Mouse (Mus musculus): ENCODE results near the gene Gja6.

Gja6 gene

GRCm38 (mm10) chrX:160906952-160907351 lies at the start of gene Gja6:
Gja6 (minus strand) TSS chrX:160907052.
- no peak for DNase-seq (ENCODE audit: low spot score)

DNA sequence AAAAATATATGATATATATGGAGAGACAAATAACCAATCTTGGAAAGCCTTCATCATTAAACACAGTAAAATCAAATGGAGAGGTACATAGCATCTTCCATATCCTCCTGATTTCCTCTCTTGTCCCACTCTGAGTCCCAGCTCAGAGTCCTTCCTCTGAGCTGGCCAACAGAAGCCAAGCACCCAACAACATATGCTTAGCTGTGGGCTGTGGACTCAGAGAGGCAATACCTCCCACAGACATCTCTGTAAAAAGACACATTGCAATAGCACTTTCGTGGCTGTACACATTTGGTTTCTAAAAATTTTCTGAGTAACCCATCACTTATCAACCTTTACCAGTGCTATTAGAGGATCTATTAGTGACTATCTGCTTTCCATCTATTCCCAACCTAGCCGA lies 42.7 kb upstream of the Gja6 start:
- DNase-seq (ENCODE audit: low spot score), result no peak

DNA sequence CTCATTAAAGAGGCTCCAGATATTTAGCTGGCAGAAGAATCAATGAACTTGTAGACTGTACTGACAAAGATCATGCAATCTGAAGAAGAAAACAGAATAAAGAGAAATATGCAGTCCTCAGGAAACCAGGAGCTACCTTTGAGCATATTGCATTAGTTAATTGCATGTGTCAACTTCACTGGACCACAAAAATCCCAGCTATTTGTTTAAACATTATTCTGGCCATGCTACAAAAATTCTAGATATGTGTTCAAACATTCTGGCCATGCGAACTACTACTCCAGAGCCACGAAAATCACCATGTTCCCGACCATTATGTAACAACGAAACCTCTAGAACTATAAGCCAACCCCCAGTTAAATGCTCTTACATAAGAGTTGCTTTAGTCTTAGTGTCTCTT lies 37.9 kb upstream of the Gja6 start:
- no peak for DNase-seq (ENCODE audit: low spot score)

DNA sequence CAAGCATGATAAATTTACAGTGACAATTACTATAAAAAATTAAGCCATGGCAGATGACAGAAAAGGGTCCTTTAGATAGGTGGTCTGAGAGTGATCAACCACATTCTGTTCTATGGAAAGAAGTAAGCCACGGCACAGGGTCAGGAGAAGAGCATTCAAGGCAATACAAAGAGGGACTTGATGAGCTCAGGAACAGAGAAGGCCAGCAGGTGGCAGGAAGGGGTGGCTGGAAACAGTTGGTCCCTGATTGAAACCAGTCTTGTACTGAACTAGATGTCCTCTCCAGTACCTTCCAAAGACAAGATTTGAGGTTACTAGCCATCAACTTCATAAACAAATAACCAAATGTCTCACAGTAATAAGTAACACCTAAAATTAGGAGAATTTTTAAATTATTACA lies 28.7 kb upstream of the Gja6 start:
- DNase-seq (ENCODE audit: low spot score), result no peak

DNA sequence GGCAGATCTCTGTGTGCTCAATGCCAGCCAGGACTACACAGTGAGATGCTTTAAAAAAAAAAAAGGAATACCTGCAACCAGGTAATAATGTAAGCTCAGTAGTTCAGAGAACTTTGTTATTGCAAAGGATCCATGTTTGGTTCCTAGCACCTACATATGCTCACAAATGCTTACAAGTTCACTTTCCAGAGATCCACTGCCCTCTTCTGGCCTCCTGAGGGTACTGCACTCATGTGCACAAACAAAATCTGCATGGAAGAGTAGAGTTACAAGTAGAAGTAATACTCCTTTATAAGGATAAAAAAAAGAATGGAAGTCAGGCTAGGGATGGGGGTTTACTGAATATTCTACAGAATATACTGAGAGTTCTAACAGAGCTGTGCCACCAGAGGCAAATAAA lies 23.8 kb upstream of the Gja6 start:
- DNase-seq (ENCODE audit: low spot score), result no peak

GRCm38 (mm10) chrX:160928870-160929269 lies 22.0 kb upstream of the Gja6 start:
- DNase-seq (ENCODE audit: low spot score), result no peak

DNA sequence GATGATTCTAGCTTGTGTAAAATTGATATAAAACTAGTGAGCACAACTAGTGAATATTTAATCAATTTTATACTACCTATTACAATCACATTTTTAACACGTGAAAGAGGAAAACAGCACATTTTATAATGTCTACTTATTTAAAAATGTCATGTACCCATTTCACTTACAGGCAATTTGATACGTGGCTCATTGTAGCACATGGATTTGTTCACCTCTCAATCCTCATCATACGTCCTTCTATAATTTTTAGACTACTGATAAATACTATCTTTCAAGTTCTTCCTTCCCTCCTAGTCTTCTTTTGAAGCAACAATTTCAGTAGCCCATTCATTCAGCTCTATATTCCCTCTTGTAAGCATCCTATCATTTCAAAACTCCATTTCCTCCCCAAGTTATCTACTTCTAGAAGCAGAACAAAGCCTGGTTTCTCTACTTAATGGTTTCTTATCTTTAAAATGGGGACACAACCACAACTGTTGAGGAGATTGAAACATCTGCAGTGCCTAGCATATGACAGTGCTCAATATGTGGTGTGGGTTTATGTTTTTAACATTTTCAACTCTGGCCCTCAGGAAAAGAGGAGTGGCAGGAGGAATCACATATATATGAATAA lies 12.3 kb upstream of the Gja6 start:
- no peak for DNase-seq (ENCODE audit: low spot score)

GRCm38 (mm10) chrX:160906477-160906876 lies 375 bp downstream of the Gja6 start:
- no peak for DNase-seq (ENCODE audit: low spot score)

DNA sequence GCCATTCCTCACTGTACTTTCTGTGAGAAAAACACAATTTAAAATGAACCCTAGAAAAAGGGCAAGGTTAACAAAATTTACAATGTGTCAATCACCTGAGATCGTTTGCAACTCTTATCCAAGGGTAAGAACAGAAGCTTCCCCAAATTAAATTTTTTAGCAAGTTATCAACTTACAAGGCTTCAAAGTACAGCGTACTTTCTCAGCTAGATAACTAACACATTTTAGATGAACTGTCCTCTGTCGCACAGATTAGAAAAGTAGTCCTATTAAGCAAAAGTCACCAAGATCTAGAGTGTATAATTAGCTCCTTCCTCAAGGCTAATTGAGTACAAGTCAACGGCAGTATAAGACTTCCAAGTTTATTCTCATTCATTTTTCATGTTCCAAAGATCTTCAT lies 939 bp downstream of the Gja6 start:
- DNase-seq (ENCODE audit: low spot score), result no peak

DNA sequence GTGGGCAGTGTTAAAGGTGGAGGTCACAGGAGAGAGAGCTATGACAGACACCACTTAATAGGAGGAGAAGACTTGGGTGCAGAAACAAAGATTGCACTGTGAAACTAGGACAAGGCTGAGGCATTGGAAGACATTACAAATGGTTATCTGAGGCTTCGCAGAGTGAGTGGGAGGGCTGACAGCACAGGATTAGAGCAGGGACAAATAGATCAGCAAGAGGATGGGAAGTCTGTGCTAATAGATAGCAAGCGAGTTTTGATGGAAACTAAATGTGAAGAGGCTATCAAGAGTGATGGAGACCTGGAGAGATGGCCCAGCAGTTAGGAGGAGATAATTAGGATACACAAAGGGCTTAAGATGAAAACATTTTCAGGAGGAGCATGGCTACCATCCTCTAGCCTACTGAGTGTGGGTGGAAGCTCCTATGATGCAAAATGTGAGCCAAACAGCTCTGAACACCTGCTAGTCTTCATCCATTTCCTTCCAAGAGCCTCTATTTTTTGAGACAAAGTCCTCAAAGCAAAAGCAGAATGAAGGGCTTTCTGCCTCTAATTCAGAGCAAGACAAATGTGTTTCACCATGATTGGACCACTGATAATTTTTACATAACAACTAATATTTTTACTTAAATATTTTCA lies 1.7 kb downstream of the Gja6 start:
- no peak for DNase-seq (ENCODE audit: low spot score)

DNA sequence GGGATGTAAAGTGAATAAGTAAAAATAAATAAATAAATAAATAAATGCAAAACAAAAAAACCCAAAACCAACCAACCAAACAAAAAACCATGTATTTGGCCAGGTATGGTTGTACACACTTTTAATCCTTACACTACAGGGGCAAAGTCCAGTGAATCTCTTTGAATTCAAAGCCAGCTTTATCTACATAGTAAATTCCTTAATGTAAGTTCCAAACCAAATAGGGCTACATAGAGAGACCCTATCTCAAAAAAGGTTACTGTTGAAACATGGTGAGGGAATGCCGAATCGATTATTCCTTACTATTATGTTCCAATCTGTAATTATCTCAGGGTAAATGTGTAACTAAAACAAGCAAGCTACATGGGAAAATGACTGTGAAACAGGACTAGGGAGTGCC lies 5.7 kb downstream of the Gja6 start:
- DNase-seq (ENCODE audit: low spot score), result no peak

- DNase-seq (ENCODE audit: low spot score), result no peak
These were observed 14.8 kb downstream of the Gja6 start for GRCm38 (mm10) chrX:160892077-160892476.

- DNase-seq (ENCODE audit: low spot score), result no peak
These were observed 20.6 kb downstream of the Gja6 start for GRCm38 (mm10) chrX:160886301-160886700.

DNA sequence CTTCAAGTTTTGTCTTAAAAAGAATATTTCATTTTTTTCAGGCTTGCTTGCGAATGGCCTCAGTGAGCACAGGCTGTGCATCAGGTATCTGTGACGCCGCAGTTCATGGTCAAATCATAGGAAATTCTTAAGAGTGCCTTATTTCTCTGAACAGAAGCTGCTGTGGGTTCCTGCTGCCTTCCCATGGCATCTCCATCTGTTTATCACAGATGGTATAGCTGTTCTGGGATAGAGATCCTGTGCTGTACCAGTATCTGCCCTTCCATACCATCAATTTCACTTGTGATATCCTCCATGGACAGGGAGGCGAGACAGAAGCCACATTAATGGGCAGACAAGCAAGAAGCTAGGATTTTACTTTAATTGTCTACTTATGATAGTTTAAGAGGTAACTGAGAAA lies 40.3 kb downstream of the Gja6 start:
- DNase-seq (ENCODE audit: low spot score), result no peak

GRCm38 (mm10) chrX:160865022-160865421 lies 41.8 kb downstream of the Gja6 start:
- no peak for DNase-seq (ENCODE audit: low spot score)

DNA sequence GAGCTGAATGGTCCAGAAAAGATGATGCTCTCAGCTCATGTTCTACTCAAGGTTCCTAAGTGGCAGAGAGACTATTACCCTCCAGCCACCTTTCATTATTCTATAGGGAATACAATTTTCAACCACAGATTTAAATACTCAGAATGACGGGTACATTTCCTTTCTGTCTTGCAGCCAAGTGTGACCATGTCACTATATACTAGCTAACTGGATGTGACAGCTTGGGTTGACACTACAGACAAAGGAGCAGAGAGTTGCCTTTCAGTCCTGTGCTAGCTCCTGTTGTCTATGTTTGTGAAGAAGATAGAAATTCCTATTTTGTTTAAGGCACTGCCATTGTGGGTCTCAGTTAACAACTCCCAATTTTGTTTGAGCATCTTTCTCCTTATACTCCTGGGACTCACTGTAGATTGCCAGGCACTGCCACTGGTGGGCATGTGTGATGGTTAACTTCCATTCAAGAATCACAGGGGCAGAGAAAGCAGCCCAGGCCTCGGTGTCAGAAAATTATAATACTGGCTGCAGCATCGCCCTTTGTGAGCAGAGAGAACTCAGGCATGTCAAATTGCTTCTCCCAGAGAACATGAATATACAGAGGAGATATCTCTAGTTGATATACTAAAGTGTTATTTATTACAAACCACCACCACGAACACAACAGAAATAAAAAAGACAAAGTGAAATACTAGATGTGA lies 43.0 kb downstream of the Gja6 start:
- no peak for DNase-seq (ENCODE audit: low spot score)
